Mouse (Mus musculus): Measurements from ENCODE around the gene Astn1.

DNA sequence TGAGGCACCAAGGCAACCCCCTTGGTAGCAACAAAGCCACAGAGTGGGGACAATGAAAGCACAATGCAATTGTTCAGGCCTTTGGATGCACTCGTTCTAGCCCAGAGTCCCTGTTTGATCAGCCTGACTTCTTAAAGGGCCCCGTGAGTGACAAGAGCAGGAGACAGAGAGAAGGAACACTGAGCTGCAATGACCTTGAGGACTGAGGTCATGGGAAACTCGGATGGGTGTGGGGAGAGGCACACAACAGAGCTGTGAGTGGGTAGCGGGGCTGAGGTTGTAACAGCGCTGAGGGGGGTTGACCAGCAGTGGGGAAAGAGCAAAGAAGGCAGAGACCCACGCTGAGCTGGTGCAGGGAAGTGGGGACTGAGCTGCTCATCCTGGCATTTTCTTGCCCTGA lies 189.9 kb downstream of the Astn1 start:
- TF ChIP-seq CTCF (IDR thresholded peaks at IDR 0.05; ENCODE audit: low read depth) (no peak), EP300 (IDR thresholded peaks at IDR 0.05; ENCODE audit: low read depth) (no peak)
